In the genomic region with DNA sequence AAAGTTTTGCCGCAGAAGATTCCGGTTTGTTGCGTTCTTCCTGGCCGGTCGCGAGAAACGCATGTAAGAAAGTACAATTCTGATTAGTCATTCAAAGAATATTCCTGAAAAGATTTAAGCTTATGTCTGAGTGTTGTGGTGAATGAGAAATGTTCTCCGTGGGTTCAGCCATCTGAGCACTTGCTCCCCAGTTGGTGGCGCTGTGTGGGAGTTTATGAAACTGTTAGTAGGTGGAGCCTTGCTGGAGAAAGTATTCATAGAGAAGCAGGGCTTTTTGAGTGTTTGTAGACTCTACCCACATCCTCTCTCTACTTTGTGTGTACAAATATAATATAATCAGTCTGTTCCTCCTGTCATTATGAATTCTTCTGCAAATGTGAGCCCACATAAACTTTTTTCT, we compare ENCODE assay signal across 10 mouse cellular contexts.
DNase-seq lines count a peak whose midpoint lies in the region; ATAC-seq and TF ChIP-seq lines count a peak whose summit lies in the region.
"Had no signal": no experiment of that assay in that cellular context is flagged by ENCODE, and none has a peak within 500 bp of the region (broad histone marks: within the 10 kb centered on the region; RNA-seq: fewer than 3 reads in every experiment).

No protein-coding gene starts in this region.

- no peak for ATAC-seq in intestine, postnatal 0 days
- ATAC-seq in intestine, embryonic 15.5 days: no peak
- ATAC-seq in midbrain, embryonic 13.5 days: no peak

- TF ChIP-seq CTCF in intestine, postnatal 0 days (IDR thresholded peaks at IDR 0.05; ENCODE audit: low read depth): 0 out of 2 replicates have a peak, but pooled peaks have one; percentile 7

- no peak overlapping the region for H3K4me3 ChIP-seq in intestine, postnatal 0 days (ENCODE audit: low read depth, low read length)
- H3K4me3 ChIP-seq in intestine, embryonic 15.5 days (replicated peaks): no peak overlapping the region
- H3K4me3 ChIP-seq in midbrain, embryonic 13.5 days (replicated peaks): no peak overlapping the region
- H3K4me3 ChIP-seq: heart, embryonic 15.5 days; limb, embryonic 15.5 days had no signal

- no peak overlapping the region for H3K4me2 ChIP-seq in intestine, postnatal 0 days (replicated peaks; ENCODE audit: low read depth)
- H3K4me2 ChIP-seq in intestine, embryonic 15.5 days (replicated peaks): no peak overlapping the region
- no peak overlapping the region for H3K4me2 ChIP-seq in midbrain, embryonic 13.5 days (replicated peaks)
- H3K4me2 ChIP-seq: heart, embryonic 15.5 days; limb, embryonic 15.5 days had no signal

- H3K4me1 ChIP-seq in intestine, postnatal 0 days (replicated peaks; ENCODE audit: control insufficient read depth, insufficient read depth, low read length): no peaks in the 10 kb centered on the region
- no peaks in the 10 kb centered on the region for H3K4me1 ChIP-seq in intestine, embryonic 15.5 days (replicated peaks)
- H3K4me1 ChIP-seq in midbrain, embryonic 13.5 days (replicated peaks): no peaks in the 10 kb centered on the region
- H3K4me1 ChIP-seq: heart, embryonic 15.5 days; limb, embryonic 15.5 days had no signal

- H3K9me3 ChIP-seq in intestine, postnatal 0 days (ENCODE audit: control insufficient read depth): no peaks in the 10 kb centered on the region
- H3K9me3 ChIP-seq in intestine, embryonic 15.5 days: no peaks in the 10 kb centered on the region
- no peaks in the 10 kb centered on the region for H3K9me3 ChIP-seq in midbrain, embryonic 13.5 days
- H3K9me3 ChIP-seq: heart, embryonic 15.5 days; limb, embryonic 15.5 days had no signal

- no peaks in the 10 kb centered on the region for H3K27me3 ChIP-seq in intestine, postnatal 0 days (replicated peaks; ENCODE audit: control insufficient read depth, insufficient read depth, low read length)
- H3K27me3 ChIP-seq in intestine, embryonic 15.5 days (replicated peaks): no peaks in the 10 kb centered on the region
- no peaks in the 10 kb centered on the region for H3K27me3 ChIP-seq in midbrain, embryonic 13.5 days
- H3K27me3 ChIP-seq: heart, embryonic 15.5 days had no signal

- WGBS in intestine, postnatal 0 days: 92% methylated on average over 9 of the region's 9 CpGs
- 94% methylated on average over 9 of the region's 9 CpGs for WGBS in intestine, embryonic 15.5 days
- 91% methylated on average over 9 of the region's 9 CpGs for WGBS in midbrain, embryonic 13.5 days

- H3K27ac ChIP-seq in intestine, postnatal 0 days (ENCODE audit: low read depth, low read length): no peak overlapping the region
- no peak overlapping the region for H3K27ac ChIP-seq in intestine, embryonic 15.5 days
- H3K27ac ChIP-seq in midbrain, embryonic 13.5 days: no peak overlapping the region
- H3K27ac ChIP-seq: heart, embryonic 15.5 days; limb, embryonic 15.5 days had no signal

- DNase-seq in thymus, postnatal 4 days: peak; percentile 24
- no peak for DNase-seq in thymus, postnatal 25 days
- peak; percentile 32 for DNase-seq in kidney, postnatal 14 days
- DNase-seq in urinary bladder, postnatal 25 days (ENCODE audit: low spot score): no peak
- DNase-seq: thymus, postnatal 36 days had no signal

- no peak overlapping the region for H3K9ac ChIP-seq in intestine, postnatal 0 days (ENCODE audit: low read depth, low read length)
- H3K9ac ChIP-seq in intestine, embryonic 15.5 days: no peak overlapping the region
- no peak overlapping the region for H3K9ac ChIP-seq in midbrain, embryonic 13.5 days (replicated peaks)
- H3K9ac ChIP-seq: heart, embryonic 15.5 days; limb, embryonic 15.5 days had no signal

- no peaks in the 10 kb centered on the region for H3K36me3 ChIP-seq in intestine, postnatal 0 days (ENCODE audit: control insufficient read depth, insufficient read depth)
- H3K36me3 ChIP-seq in intestine, embryonic 15.5 days: no peaks in the 10 kb centered on the region
- no peaks in the 10 kb centered on the region for H3K36me3 ChIP-seq in midbrain, embryonic 13.5 days
- H3K36me3 ChIP-seq: heart, embryonic 15.5 days; limb, embryonic 15.5 days had no signal

Comparison
In these comparisons a context has a peak if more than half of its experiments do, and no peak if none do; other contexts are left out.
1. DNase-seq: peak in thymus, postnatal 4 days (single experiment) and kidney, postnatal 14 days (single experiment); none in thymus, postnatal 25 days (single experiment) and urinary bladder, postnatal 25 days (single experiment).